Mouse (Mus musculus) stomach, postnatal 0 days (tissue): ENCODE results near the gene Pknox2. TPM values are rescaled to one million over a fixed set of nuclear protein-coding genes. Genes with fewer than 3 reads are reported as not detected.

Experiments
- ATAC-seq: fragments of 200-750 bp; cut with Nextera tagmentation; 2 replicates; pipeline ENCODE4 v1.8.0; 2017; ENCODE audit not compliant: low FRiP score, low TSS enrichment
- DNase-seq: peaks from one replicate; pipeline ENCODE4 v3.0.0-alpha.2; 2016; ENCODE audit warnings: low spot score
- H3K27ac ChIP-seq: fragments of 300-500 bp; sonication (generic); replicated peaks from 2 replicates; pipeline ENCODE4 v1.5.1; 2014; ENCODE audit warnings: mild to moderate bottlenecking, control low read depth
- H3K27me3 ChIP-seq: fragments of 300-500 bp; sonication (generic); 2 replicates; pipeline ENCODE4 v1.6.1; 2014; ENCODE audit warnings: low read length; ENCODE audit not compliant: control insufficient read depth, insufficient read depth
- H3K36me3 ChIP-seq: fragments of 300-500 bp; sonication (generic); 2 replicates; pipeline ENCODE4 v1.6.1; 2014; ENCODE audit warnings: low read length, mixed read lengths; ENCODE audit not compliant: control insufficient read depth, insufficient read depth
- H3K4me1 ChIP-seq: fragments of 300-500 bp; sonication (generic); replicated peaks from 2 replicates; pipeline ENCODE4 v1.6.1; 2014; ENCODE audit warnings: antibody characterized with exemption; ENCODE audit not compliant: control insufficient read depth, insufficient read depth
- H3K4me2 ChIP-seq: fragments of 300-500 bp; sonication (generic); replicated peaks from 2 replicates; pipeline ENCODE4 v1.6.1; 2014; ENCODE audit warnings: low read depth, mild to moderate bottlenecking, control low read depth, moderate library complexity
- H3K4me3 ChIP-seq: fragments of 300-500 bp; sonication (generic); 2 replicates; pipeline ENCODE4 v1.5.1; 2014; ENCODE audit warnings: low read depth, low read length, control low read depth
- H3K9ac ChIP-seq: fragments of 300-500 bp; sonication (generic); 2 replicates; pipeline ENCODE4 v1.6.1; 2014; ENCODE audit warnings: mild to moderate bottlenecking, low read length, control low read depth, mixed read lengths
- H3K9me3 ChIP-seq: fragments of 300-500 bp; sonication (generic); 2 replicates; pipeline ENCODE4 v1.6.1; 2016; ENCODE audit warnings: low read length; ENCODE audit not compliant: control insufficient read depth
- CTCF ChIP-seq: IDR thresholded peaks from 2 replicates; pipeline ENCODE4 v1.5.1; 2016; ENCODE audit warnings: antibody characterized with exemption, low read depth, mild to moderate bottlenecking, moderate library complexity
- EP300 ChIP-seq: optimal IDR thresholded peaks from 2 replicates; pipeline ENCODE3; 2016; ENCODE audit warnings: antibody characterized with exemption
- WGBS: fragments of 180-500 bp; shearing (Covaris S2); extraction: QIAGEN DNeasy Blood & Tissue Kit; methylation state at CpG from one replicate; pipeline ENCODE4 v1.1.7; 2014; 5-methylcytosine and 5-hydroxymethylcytosine counted together
- polyA plus RNA-seq: library from polyadenylated mRNA; unstranded; fragments of >200 nt; fragmentation: Nextera tagmentation; extraction: Ambion mirVana; gene quantifications from 2 replicates; pipeline ENCODE4 v1.2.1, GENCODE M21; 2015

Gene Pknox2
- polyA plus RNA-seq, 1 experiment from 2014 or later = 2.4 TPM

DNA sequence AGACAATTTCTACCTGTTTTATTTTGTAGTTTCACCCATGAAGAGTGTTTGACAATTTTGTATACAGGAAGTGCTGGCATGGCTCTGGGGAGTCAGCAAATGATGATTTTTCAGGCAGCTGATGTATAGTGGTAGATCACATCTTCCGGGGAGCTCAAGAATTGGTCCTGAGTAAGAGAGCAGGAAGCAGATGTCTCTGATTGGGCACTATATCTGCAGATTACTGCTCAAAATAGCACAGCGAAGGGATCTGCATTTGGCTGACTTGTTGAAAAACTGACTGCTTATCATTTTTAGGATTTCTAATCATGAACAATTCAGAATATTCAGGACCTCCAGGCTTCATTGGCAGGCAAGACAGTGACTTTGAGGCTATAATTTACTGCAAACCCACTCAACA lies 295.0 kb downstream of the Pknox2 start:
- H3K27me3 ChIP-seq = no peaks in the 10 kb centered on the region
- 79% methylated on average over 2 of the region's 2 CpGs for WGBS
- no peak overlapping the region for H3K4me3 ChIP-seq
- H3K4me2 ChIP-seq = no peak overlapping the region
- no peaks in the 10 kb centered on the region for H3K4me1 ChIP-seq
- H3K27ac ChIP-seq = no peak overlapping the region
- ATAC-seq (no peak), DNase-seq (no peak)
- TF ChIP-seq EP300 (no peak), CTCF (no peak)
- H3K9me3 ChIP-seq = no peaks in the 10 kb centered on the region
- no peak overlapping the region for H3K9ac ChIP-seq
- no peaks in the 10 kb centered on the region for H3K36me3 ChIP-seq

DNA sequence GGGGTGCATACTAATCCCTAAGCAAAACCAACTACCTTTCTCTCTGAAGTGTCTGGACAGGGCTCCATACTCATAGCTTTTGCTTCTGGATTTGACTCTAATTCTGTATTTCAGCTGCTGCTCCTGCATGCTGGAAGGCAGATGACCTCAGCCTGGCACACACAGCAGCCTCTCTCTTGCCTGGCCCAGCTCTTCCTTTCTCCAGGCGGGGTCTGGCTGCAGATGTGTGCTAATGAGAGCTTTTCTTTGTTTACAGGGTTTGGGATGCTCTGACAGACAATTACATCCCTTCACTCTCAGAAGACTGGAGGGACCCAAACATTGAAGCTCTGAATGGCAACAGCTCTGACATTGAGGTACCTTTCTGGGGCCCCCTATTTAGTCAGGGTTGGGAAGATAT lies 297.1 kb downstream of the Pknox2 start:
- 55% methylated on average over 1 of the region's 1 CpGs for WGBS

DNA sequence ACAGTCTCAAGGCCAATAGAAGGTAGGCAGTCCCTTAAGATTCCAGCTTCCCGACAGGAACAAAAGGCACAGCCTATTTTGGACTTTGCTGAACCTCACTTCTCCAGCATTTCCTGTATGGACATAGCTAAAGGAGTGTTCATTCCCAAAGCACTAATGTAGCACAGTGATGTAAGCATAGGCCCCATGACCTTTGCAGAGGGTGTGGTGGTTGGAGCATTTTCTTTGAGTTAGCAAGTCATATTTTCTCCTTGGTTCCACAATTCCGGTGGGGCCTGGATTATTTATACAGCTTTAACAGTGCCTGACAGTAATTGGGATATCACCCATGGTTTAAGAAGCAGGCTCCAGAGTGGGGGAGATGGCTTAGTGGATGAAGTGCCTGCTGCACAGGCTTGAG lies 298.5 kb downstream of the Pknox2 start:
- ATAC-seq = no peak
- 51% methylated on average over 2 of the region's 2 CpGs for WGBS
- H3K9me3 ChIP-seq = no peaks in the 10 kb centered on the region
- no peaks in the 10 kb centered on the region for H3K27me3 ChIP-seq
- no peaks in the 10 kb centered on the region for H3K36me3 ChIP-seq
- H3K4me2 ChIP-seq = no peak overlapping the region
- no peak for DNase-seq
- H3K4me3 ChIP-seq = no peak overlapping the region
- no peaks in the 10 kb centered on the region for H3K4me1 ChIP-seq
- no peak overlapping the region for H3K9ac ChIP-seq
- TF ChIP-seq CTCF (no peak), EP300 (no peak)
- H3K27ac ChIP-seq = no peak overlapping the region

More for the DNA sequence above, 297.1 kb downstream of the Pknox2 start:
- Histone ChIP-seq H3K9ac (no peak overlapping the region), H3K36me3 (no peaks in the 10 kb centered on the region), H3K9me3 (no peaks in the 10 kb centered on the region), H3K4me3 (no peak overlapping the region), H3K4me1 (no peaks in the 10 kb centered on the region), H3K27ac (no peak overlapping the region), H3K4me2 (no peak overlapping the region), H3K27me3 (no peaks in the 10 kb centered on the region)
- TF ChIP-seq CTCF = no peak
- no peak for TF ChIP-seq EP300
- ATAC-seq (no peak), DNase-seq (no peak)

DNA sequence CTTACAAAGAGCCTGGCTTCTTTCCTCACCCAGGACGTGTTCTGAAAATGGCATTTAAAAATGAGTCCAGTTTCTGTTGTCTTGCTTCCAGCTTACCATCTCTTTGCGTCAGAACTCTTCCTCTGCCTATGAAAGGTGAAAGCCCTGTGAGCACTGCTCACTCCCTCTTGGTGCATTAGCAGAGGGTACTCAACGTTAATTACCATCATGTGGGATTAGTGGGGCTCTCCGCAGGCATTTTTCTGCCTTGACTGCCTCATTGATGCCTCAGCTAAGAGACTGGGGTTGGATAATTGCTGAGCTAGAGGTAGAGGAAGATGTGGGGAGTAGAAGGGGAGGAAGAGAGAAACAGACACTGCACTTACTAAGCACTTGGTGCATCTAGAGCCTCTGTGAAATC lies 300.9 kb downstream of the Pknox2 start:
- Histone ChIP-seq H3K4me3 (no peak overlapping the region), H3K36me3 (no peaks in the 10 kb centered on the region), H3K9me3 (no peaks in the 10 kb centered on the region), H3K9ac (no peak overlapping the region), H3K4me1 (no peaks in the 10 kb centered on the region), H3K4me2 (no peak overlapping the region), H3K27me3 (no peaks in the 10 kb centered on the region), H3K27ac (no peak overlapping the region)
- no peak for DNase-seq
- no peak for ATAC-seq
- 46% methylated on average over 4 of the region's 4 CpGs for WGBS
- no peak for TF ChIP-seq CTCF
- TF ChIP-seq EP300 = no peak

Other genes with a start within 250 kb of the Pknox2 start
- gene Tmem218, start 60.8 kb upstream of the Pknox2 start, polyA plus RNA-seq = 7.3 and 7.4 TPM in 2 replicates
- 2.5 and 3.9 TPM in 2 replicates for gene Slc37a2, start 108.3 kb upstream of the Pknox2 start, polyA plus RNA-seq
- gene Ccdc15, start 201.0 kb upstream of the Pknox2 start, polyA plus RNA-seq = 2.2 TPM in 2 replicates
- gene Hepacam, start 219.9 kb upstream of the Pknox2 start, polyA plus RNA-seq = 0.08 and 0.10 TPM in 2 replicates